Mouse (Mus musculus): ENCODE results near the gene Vmn2r102. TPM values are rescaled to one million over a fixed set of nuclear protein-coding genes. Genes with fewer than 3 reads are reported as not detected.

Vmn2r102 gene
- polyA plus RNA-seq (2012; rRNA removed) = not detected in 2 replicates

DNA sequence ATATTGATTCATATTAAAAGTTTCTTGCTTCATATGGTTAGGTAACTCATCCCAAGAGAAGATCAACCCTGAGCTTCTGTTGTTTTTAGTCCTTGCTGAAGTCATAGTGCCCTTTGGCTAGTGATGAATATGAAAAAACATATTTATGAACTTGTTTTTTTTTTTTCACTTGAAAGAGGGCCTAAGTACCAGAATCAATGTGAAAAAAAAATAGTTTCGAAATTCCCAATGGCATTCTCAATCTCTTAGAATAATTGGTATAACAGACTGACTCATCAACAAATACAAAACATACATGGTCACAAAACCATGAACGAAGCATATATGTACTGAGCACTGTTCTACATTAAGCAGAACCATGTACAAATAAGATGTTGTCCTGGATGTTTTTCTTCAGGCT is at the start of gene Vmn2r102:
TSS of gene Vmn2r102 (plus strand) at position 301 of the 400 bp plus-strand sequence.

Other genes starting within 250 kb of the Vmn2r102 start
- not detected in 2 replicates for gene Vmn2r100, start 155.6 kb upstream of the Vmn2r102 start, polyA plus RNA-seq (2012; rRNA removed)
- gene Vmn2r101, start 83.1 kb upstream of the Vmn2r102 start, polyA plus RNA-seq (2012; rRNA removed) = not detected in 2 replicates
- not detected in 2 replicates for gene Vmn2r103, start 113.0 kb downstream of the Vmn2r102 start, polyA plus RNA-seq (2012; rRNA removed)

Measured in ovary, adult 2 months (tissue).